Mouse (Mus musculus) heart, embryonic 11.5 days (tissue): ENCODE measurements at regions not wholly inside any gene's neighbourhood (a gene's known extent, or its start where the extent isn't known, plus 50 kb on each side); places are given as distances from the start of the nearest gene placed in this dataset.

Experiments
- ATAC-seq: fragments of 200-750 bp; cut with Nextera tagmentation; replicated peaks from 2 replicates; pipeline ENCODE4 v1.8.0; 2017; ENCODE audit warnings: moderate library complexity; ENCODE audit not compliant: insufficient number of reproducible peaks, low FRiP score, low TSS enrichment
- H3K27ac ChIP-seq: fragments of 300-500 bp; sonication (generic); 2 replicates; pipeline ENCODE4 v1.5.1; 2014; ENCODE audit warnings: mild to moderate bottlenecking, low read depth, low read length
- H3K27me3 ChIP-seq: fragments of 300-500 bp; sonication (generic); 2 replicates; pipeline ENCODE4 v1.6.1; 2014; ENCODE audit warnings: mild to moderate bottlenecking, low read length, mixed read lengths; ENCODE audit not compliant: control insufficient read depth, insufficient read depth
- H3K36me3 ChIP-seq: fragments of 300-500 bp; sonication (generic); 2 replicates; pipeline ENCODE4 v1.6.1; 2014; ENCODE audit warnings: mild to moderate bottlenecking, low read length, moderate library complexity, mixed read lengths; ENCODE audit not compliant: control insufficient read depth, insufficient read depth
- H3K4me1 ChIP-seq: fragments of 300-500 bp; sonication (generic); 2 replicates; pipeline ENCODE4 v1.6.1; 2014; ENCODE audit warnings: low read length; ENCODE audit not compliant: control insufficient read depth, insufficient read depth
- H3K4me2 ChIP-seq: fragments of 300-500 bp; sonication (generic); 2 replicates; pipeline ENCODE4 v1.6.1; 2014; ENCODE audit warnings: mild to moderate bottlenecking, moderate library complexity
- H3K4me3 ChIP-seq: fragments of 300-500 bp; sonication (generic); 2 replicates; pipeline ENCODE4 v1.5.1; 2014; ENCODE audit warnings: low read depth, low read length
- H3K9ac ChIP-seq: fragments of 300-500 bp; sonication (generic); 2 replicates; pipeline ENCODE4 v1.6.1; 2014; ENCODE audit warnings: mild to moderate bottlenecking, low read depth, low read length, moderate library complexity
- H3K9me3 ChIP-seq: fragments of 300-500 bp; sonication (generic); replicated peaks from 2 replicates; pipeline ENCODE4 v1.6.1; 2016; ENCODE audit warnings: low read length; ENCODE audit not compliant: control insufficient read depth
- WGBS: fragments of 180-500 bp; shearing (Covaris S2); extraction: QIAGEN DNeasy Blood & Tissue Kit; methylation state at CpG from one replicate; pipeline ENCODE4 v1.1.7; 2014; ENCODE audit not compliant: insufficient replicate concordance; 5-methylcytosine and 5-hydroxymethylcytosine counted together

DNA sequence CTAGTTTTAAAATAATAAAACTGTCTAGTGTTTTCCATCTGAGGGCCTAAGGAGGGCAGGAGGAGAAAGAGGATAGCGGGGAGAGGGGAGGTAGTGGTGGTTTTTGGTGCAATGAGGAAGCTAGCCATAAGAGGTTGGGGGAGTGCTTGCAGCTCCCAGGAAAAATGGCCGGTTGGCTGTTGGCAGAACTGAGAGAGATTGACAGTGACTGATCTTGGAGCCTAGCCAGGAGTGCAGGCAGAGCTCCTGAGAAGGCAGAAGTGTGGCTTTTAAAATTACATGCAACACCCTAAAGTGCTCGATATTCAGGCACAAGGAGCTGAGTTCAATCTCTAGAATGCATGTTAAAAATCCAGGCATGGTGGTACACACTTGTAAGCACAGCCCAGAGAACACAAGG, 938.3 kb upstream of the 2610301B20Rik start:
- no peak overlapping the region for H3K4me2 ChIP-seq
- no peak overlapping the region for H3K27ac ChIP-seq
- no peaks in the 10 kb centered on the region for H3K9me3 ChIP-seq
- 31% methylated on average over 3 of the region's 3 CpGs for WGBS
- ATAC-seq = no peak
- no peaks in the 10 kb centered on the region for H3K27me3 ChIP-seq
- H3K9ac ChIP-seq = no peak overlapping the region
- no peaks in the 10 kb centered on the region for H3K36me3 ChIP-seq
- 0 out of 2 replicates have a peak, but pooled peaks cover 3% of the 10 kb centered on the region for H3K4me1 ChIP-seq
- H3K4me3 ChIP-seq = no peak overlapping the region

DNA sequence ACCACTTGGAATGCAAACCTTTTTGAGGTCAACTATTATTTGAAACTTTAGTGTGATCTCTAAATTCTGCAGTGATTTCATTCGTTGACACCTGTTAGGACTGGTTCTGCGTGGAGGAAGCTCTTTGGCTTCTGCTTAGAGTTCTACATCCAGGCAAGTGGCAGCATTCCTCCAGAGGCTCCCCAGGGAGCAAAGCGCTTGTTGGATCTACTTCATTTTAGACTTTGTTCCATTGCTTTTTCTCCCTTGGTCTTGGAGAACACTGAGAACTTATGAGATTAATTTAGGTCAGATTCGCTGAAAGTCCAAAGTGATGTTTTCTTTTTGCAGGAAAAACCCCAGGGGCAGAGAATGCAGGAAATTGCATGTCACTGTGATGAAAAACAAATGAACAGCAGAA, 922.9 kb upstream of the 2610301B20Rik start:
- H3K4me1 ChIP-seq = no peaks in the 10 kb centered on the region
- no peak overlapping the region for H3K4me2 ChIP-seq
- 76% methylated on average over 4 of the region's 4 CpGs for WGBS
- no peak for ATAC-seq
- H3K27me3 ChIP-seq = no peaks in the 10 kb centered on the region
- no peak overlapping the region for H3K9ac ChIP-seq
- no peak overlapping the region for H3K4me3 ChIP-seq
- H3K27ac ChIP-seq = no peak overlapping the region
- H3K9me3 ChIP-seq = no peaks in the 10 kb centered on the region
- H3K36me3 ChIP-seq = no peaks in the 10 kb centered on the region

DNA sequence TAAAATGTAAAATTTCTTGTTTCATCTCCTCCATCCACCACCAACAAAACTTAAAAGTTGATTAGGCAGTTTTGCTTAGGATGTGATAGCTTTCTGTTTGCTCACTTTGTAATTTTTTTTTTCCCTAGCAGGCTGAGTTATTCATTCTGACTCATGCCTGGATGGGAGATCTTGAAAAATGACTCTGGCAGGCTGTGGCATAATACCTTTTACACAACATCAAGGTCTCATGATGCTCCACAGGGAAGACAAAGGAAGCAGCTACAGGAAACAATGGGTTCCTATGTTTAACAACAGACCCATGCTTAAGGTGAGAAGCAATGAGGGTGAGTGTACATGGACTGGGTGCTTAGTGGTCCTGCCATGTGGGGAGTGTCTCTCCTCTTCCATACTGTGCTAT, 899.7 kb upstream of the 2610301B20Rik start:
- ATAC-seq = no peak
- no peaks in the 10 kb centered on the region for H3K27me3 ChIP-seq
- H3K27ac ChIP-seq = no peak overlapping the region
- H3K4me3 ChIP-seq = no peak overlapping the region
- H3K9me3 ChIP-seq = no peaks in the 10 kb centered on the region
- H3K4me1 ChIP-seq = no peaks in the 10 kb centered on the region
- no peak overlapping the region for H3K9ac ChIP-seq
- no peak overlapping the region for H3K4me2 ChIP-seq
- H3K36me3 ChIP-seq = no peaks in the 10 kb centered on the region

DNA sequence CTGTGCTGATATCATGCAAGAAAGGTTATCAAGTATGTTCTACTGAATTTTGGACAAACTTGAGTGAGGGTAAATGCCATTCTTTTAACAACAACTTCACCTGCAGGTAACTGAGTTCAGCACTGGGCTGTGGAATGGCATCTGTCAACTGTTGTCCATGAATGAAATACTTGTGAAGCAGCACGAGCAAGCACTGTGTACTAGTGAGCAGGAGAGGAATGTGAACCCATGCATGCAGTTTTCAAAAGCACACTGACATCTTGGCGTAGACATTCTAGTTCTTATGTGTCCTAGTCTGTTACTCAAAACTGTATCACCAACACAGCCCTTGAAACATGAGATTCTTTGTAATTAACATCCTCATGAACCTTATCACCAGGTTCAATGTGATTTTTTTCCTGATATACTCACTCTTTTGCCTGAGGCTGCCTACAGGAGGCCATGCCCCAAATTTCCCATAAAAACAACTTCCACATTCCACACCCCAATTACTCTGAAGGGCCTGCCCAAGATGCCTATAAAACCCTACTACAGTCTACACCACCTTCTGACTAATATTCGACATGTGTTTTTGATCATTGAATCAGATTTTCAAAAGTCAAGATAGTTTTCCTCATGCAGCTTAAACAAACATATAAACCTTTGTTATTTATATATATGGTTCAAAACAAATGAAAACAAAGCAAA, 892.8 kb upstream of the 2610301B20Rik start:
- no peaks in the 10 kb centered on the region for H3K9me3 ChIP-seq
- H3K4me3 ChIP-seq = no peak overlapping the region
- no peak for ATAC-seq
- no peak overlapping the region for H3K27ac ChIP-seq
- no peaks in the 10 kb centered on the region for H3K4me1 ChIP-seq
- 66% methylated on average over 3 of the region's 3 CpGs for WGBS
- no peaks in the 10 kb centered on the region for H3K27me3 ChIP-seq
- no peak overlapping the region for H3K4me2 ChIP-seq
- H3K36me3 ChIP-seq = no peaks in the 10 kb centered on the region
- no peak overlapping the region for H3K9ac ChIP-seq

DNA sequence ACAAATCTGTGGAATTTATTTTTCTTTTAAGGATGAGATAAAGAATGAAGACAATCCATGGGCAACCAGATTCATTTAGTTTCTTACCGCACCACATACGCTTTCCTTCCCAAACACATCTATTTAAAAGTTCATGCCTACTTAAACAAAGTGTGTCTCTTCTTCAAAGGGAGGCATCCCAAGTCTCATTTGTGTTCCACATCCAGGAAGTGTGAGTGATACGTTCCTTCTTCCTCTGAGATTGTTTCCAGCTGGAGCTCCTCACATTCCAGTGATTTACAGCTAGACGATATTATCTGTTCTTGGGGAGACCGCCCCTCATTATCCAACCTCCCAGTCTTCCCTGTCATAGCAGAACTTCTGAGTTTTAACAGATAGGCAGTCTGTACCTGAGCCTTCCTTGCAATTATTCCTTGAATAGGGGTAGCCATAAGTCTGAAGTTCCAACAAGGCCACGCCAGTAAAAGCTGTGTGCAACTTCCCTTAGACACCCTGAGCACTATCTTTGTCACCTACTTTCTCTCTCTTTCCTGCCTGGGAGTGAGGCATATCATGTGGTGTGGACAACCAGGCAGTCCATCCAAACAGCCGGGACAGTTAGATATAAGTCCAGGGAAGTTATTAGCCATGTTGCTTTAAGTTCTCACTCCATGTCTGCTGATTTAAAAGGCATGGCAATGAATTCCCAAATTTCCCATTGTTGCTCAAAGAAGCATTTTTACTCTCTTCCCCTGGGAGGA, 891.3 kb upstream of the 2610301B20Rik start:
- Histone ChIP-seq H3K9ac (no peak overlapping the region), H3K9me3 (no peaks in the 10 kb centered on the region), H3K4me2 (no peak overlapping the region), H3K27me3 (no peaks in the 10 kb centered on the region), H3K4me3 (no peak overlapping the region), H3K27ac (no peak overlapping the region), H3K4me1 (no peaks in the 10 kb centered on the region), H3K36me3 (no peaks in the 10 kb centered on the region)
- no peak for ATAC-seq
- WGBS = 54% methylated on average over 7 of the region's 7 CpGs

DNA sequence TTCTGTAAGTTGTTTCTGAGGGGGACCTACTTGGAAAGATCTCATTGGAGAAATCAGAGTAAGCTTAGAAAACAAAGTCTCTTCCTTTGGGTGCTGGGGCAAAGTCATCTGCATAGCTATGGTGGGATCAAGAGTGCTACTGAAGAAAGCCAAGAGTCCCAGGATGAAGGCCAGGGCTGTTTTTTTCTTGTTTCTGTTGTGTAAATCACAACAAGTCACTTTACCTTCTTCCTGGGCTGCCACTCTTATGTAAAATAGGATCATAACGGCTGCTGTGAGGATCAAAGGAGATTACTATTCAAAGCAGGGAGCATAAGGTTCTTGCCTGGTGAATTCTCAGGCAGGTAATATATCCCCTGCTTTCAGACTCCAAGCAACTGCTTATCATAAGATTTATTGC, 880.4 kb upstream of the 2610301B20Rik start:
- H3K36me3 ChIP-seq = no peaks in the 10 kb centered on the region
- ATAC-seq = no peak
- H3K4me1 ChIP-seq = no peaks in the 10 kb centered on the region
- no peak overlapping the region for H3K4me2 ChIP-seq
- H3K9me3 ChIP-seq = no peaks in the 10 kb centered on the region
- WGBS = 39% methylated on average over 1 of the region's 1 CpGs
- H3K27ac ChIP-seq = no peak overlapping the region
- no peak overlapping the region for H3K4me3 ChIP-seq
- no peak overlapping the region for H3K9ac ChIP-seq
- no peaks in the 10 kb centered on the region for H3K27me3 ChIP-seq

DNA sequence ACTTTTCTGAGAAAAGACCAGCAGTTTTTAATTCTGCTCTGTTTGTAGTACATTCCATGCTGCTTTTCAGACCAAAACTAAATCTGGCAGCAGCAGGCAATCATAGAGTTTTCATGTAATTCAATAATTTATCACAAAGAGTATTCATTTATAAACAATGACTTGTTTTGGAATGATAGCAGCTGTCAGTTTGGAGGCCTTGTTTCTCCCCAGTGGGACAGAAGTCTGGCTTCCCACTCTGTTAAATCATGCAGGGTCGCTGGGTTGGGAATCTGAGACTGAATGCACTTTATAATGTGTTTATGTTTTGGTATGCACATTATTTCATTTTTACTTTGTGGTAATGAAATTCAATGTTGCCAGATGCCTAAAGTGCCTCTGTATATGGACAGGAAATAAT, 879.8 kb upstream of the 2610301B20Rik start:
- 79% methylated on average over 1 of the region's 1 CpGs for whole genome bisulfite sequencing
- Histone ChIP-seq H3K36me3 (no peaks in the 10 kb centered on the region), H3K27me3 (no peaks in the 10 kb centered on the region), H3K9ac (no peak overlapping the region), H3K4me1 (no peaks in the 10 kb centered on the region), H3K4me3 (no peak overlapping the region), H3K27ac (no peak overlapping the region), H3K4me2 (no peak overlapping the region), H3K9me3 (no peaks in the 10 kb centered on the region)
- no peak for ATAC-seq

DNA sequence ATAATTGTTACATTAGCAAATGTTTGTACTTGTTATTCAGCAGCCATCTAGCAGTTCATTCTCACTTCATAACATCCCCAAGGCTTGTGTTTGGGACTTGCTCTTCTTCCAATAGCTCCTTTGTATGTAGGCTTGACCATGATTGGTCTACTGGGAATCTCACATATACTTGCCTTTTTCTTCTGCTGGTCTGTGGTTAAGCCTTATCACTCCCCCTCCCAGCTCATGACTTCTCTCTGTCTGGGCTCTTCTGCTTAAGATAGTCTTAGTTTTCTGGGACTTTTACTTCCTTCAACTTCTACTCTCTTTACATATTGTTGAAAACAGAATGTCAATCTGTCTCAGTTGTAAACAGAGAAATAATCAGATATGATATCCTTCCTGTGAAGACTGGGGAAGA, 844.0 kb upstream of the 2610301B20Rik start:
- no peak for ATAC-seq
- Histone ChIP-seq H3K36me3 (no peaks in the 10 kb centered on the region), H3K4me2 (no peak overlapping the region)

DNA sequence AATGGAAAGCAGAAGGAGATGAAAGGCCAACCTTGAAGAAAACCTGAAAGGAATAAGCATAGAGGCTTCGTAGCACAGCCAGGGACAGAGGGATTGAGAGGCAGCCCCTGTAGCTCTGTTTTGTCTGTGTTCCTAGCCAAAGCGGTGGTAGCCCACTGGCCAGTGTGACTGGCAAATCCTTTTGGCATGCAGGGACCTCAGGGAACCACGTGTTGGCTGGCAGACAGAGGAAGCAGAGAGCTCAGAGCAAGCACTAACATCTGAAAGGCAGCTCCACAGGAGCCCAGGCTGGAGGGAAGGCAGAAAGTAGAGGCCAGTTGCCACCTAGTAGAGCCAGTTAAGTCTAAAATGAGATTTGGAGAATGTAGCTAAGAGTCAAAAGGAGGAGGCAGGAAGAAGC, 842.5 kb upstream of the 2610301B20Rik start:
- Histone ChIP-seq H3K9me3 (no peaks in the 10 kb centered on the region; the same call in 1 of the 2 replicates), H3K4me2 (no peak overlapping the region), H3K36me3 (no peaks in the 10 kb centered on the region), H3K4me1 (no peaks in the 10 kb centered on the region), H3K27ac (no peak overlapping the region), H3K4me3 (no peak overlapping the region), H3K9ac (no peak overlapping the region), H3K27me3 (no peaks in the 10 kb centered on the region)
- 29% methylated on average over 3 of the region's 3 CpGs for WGBS
- no peak for ATAC-seq

More for the DNA sequence above, 844.0 kb upstream of the 2610301B20Rik start:
- no peaks in the 10 kb centered on the region; the same call in 1 of the 2 replicates for H3K9me3 ChIP-seq
- no peak overlapping the region for H3K27ac ChIP-seq
- H3K9ac ChIP-seq = no peak overlapping the region
- no peak overlapping the region for H3K4me3 ChIP-seq
- no peaks in the 10 kb centered on the region for H3K27me3 ChIP-seq
- no peaks in the 10 kb centered on the region for H3K4me1 ChIP-seq
